Mouse (Mus musculus) bone marrow, adult 2 months (tissue): Measurements from ENCODE around the gene Upk1a.

Experiments used
- CTCF ChIP-seq: fragments of 200-500 bp; IDR thresholded peaks from 2 replicates; pipeline ENCODE4 v1.5.1; 2011; ENCODE audit warnings: low read length, control low read depth; ENCODE audit not compliant: control insufficient read depth, insufficient read depth
- POLR2A ChIP-seq: fragments of 200-500 bp; IDR thresholded peaks from 2 replicates; pipeline ENCODE4 v1.6.1; 2011; ENCODE audit warnings: low read depth, mild to moderate bottlenecking, control low read depth, low read length, borderline replicate concordance; ENCODE audit not compliant: control insufficient read depth

DNA sequence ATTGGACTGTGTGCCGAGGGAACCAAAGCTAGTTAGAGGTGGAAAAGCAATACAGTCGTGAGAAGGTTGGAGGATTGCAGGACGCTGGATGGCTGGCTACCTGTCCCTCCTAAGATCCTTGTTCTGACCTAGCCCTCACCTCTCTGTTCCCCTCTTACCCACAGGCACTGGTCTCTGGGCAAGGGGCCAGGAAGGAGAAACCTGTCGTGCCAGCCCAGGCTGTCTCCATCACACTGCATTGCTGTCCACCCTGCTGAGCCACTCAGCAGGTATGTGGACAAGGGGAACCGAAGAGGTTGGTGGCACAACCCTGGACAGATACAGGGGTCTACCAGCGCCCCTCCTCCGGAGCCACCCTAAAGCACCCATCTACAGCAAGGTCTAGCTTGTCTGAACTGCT is 12.0 kb downstream of the Upk1a start:
- no peak for TF ChIP-seq CTCF
- TF ChIP-seq POLR2A: no peak
